Mouse (Mus musculus): Measurements from ENCODE around the gene Mitd1. TPM values are rescaled to one million over a fixed set of nuclear protein-coding genes. Genes with fewer than 3 reads are reported as not detected.

Gene Mitd1
- polyA plus RNA-seq, 1 experiment from 2014 or later, result 27.0 TPM

- no peaks in the 10 kb centered on the region for H3K36me3 ChIP-seq (ENCODE audit: control insufficient read depth, insufficient read depth, low read length)
- WGBS, result under 1% methylated on average over 86 of the region's 90 CpGs
- peaks cover 6% of the 10 kb centered on the region for H3K4me1 ChIP-seq (replicated peaks; ENCODE audit: control insufficient read depth, insufficient read depth, low read length)
- H3K27ac ChIP-seq (ENCODE audit: low read length), result peak overlapping the region; percentile 93
- H3K9me3 ChIP-seq (ENCODE audit: control insufficient read depth, low read length), result no peaks in the 10 kb centered on the region
- ATAC-seq (ENCODE audit: low read depth), result peak; percentile 97
- H3K4me2 ChIP-seq (ENCODE audit: low read depth, low read length), result peak overlapping the region; percentile 90
- H3K27me3 ChIP-seq (ENCODE audit: control insufficient read depth, insufficient read depth, low read depth, low read length), result peaks cover 2% of the 10 kb centered on the region; the same call in 1 of the 2 replicates
- peak overlapping the region; percentile 84 for H3K9ac ChIP-seq (ENCODE audit: low read length)
- peak overlapping the region; percentile 81 for H3K4me3 ChIP-seq (ENCODE audit: low read length)
Observed at GRCm38 (mm10) chr1:37864511-37865400, 25.5 kb downstream of the Mitd1 start.

GRCm38 (mm10) chr1:37850696-37851095 lies 39.5 kb downstream of the Mitd1 start:
- Histone ChIP-seq H3K27me3 (ENCODE audit: control insufficient read depth, insufficient read depth, low read depth, low read length) (no peaks in the 10 kb centered on the region), H3K9me3 (ENCODE audit: control insufficient read depth, low read length) (no peaks in the 10 kb centered on the region), H3K4me2 (ENCODE audit: low read depth, low read length) (no peak overlapping the region), H3K27ac (ENCODE audit: low read length) (no peak overlapping the region), H3K36me3 (ENCODE audit: control insufficient read depth, insufficient read depth, low read length) (no peaks in the 10 kb centered on the region), H3K4me3 (ENCODE audit: low read length) (no peak overlapping the region), H3K4me1 (replicated peaks; ENCODE audit: control insufficient read depth, insufficient read depth, low read length) (no peaks in the 10 kb centered on the region), H3K9ac (ENCODE audit: low read length) (no peak overlapping the region)
- 20% methylated on average over 2 of the region's 2 CpGs for whole genome bisulfite sequencing
- ATAC-seq (ENCODE audit: low read depth), result no peak

- 74% methylated on average over 8 of the region's 8 CpGs for WGBS
- no peaks in the 10 kb centered on the region for H3K27me3 ChIP-seq (ENCODE audit: control insufficient read depth, insufficient read depth, low read depth, low read length)
- H3K9me3 ChIP-seq (ENCODE audit: control insufficient read depth, low read length), result no peaks in the 10 kb centered on the region
- no peak for ATAC-seq (ENCODE audit: low read depth)
- H3K4me3 ChIP-seq (ENCODE audit: low read length), result no peak overlapping the region
- no peak overlapping the region for H3K27ac ChIP-seq (ENCODE audit: low read length)
- no peak overlapping the region for H3K9ac ChIP-seq (ENCODE audit: low read length)
- no peaks in the 10 kb centered on the region for H3K36me3 ChIP-seq (ENCODE audit: control insufficient read depth, insufficient read depth, low read length)
- no peak overlapping the region for H3K4me2 ChIP-seq (ENCODE audit: low read depth, low read length)
- H3K4me1 ChIP-seq (replicated peaks; ENCODE audit: control insufficient read depth, insufficient read depth, low read length), result no peaks in the 10 kb centered on the region
Observed at GRCm38 (mm10) chr1:37846878-37847277, 43.3 kb downstream of the Mitd1 start.

GRCm38 (mm10) chr1:37831681-37832080 lies 58.5 kb downstream of the Mitd1 start:
- WGBS, result 45% methylated on average over 2 of the region's 2 CpGs
- H3K27me3 ChIP-seq (ENCODE audit: control insufficient read depth, insufficient read depth, low read depth, low read length), result no peaks in the 10 kb centered on the region
- no peak overlapping the region for H3K27ac ChIP-seq (ENCODE audit: low read length)
- H3K4me2 ChIP-seq (ENCODE audit: low read depth, low read length), result no peak overlapping the region
- 0 out of 2 replicates have a peak, but pooled peaks cover 4% of the 10 kb centered on the region for H3K36me3 ChIP-seq (ENCODE audit: control insufficient read depth, insufficient read depth, low read length)
- no peak overlapping the region for H3K9ac ChIP-seq (ENCODE audit: low read length)
- no peaks in the 10 kb centered on the region for H3K9me3 ChIP-seq (ENCODE audit: control insufficient read depth, low read length)
- no peak overlapping the region for H3K4me3 ChIP-seq (ENCODE audit: low read length)
- H3K4me1 ChIP-seq (replicated peaks; ENCODE audit: control insufficient read depth, insufficient read depth, low read length), result no peaks in the 10 kb centered on the region
- ATAC-seq (ENCODE audit: low read depth), result no peak

Other genes starting within 250 kb of the Mitd1 start
- 12.7 and 13.0 TPM in 2 replicates for gene 2010300C02Rik, start 170.3 kb downstream of the Mitd1 start, polyA plus RNA-seq (2015; fragmentation: Nextera tagmentation; extraction: Ambion mirVana)
- 8.2 and 9.5 TPM in 2 replicates for gene Tsga10, start 24.0 kb downstream of the Mitd1 start, polyA plus RNA-seq (2015; fragmentation: Nextera tagmentation; extraction: Ambion mirVana)
- 8.8 TPM in 2 replicates for gene Lipt1, start 18.7 kb downstream of the Mitd1 start, polyA plus RNA-seq (2015; fragmentation: Nextera tagmentation; extraction: Ambion mirVana)
- 214 and 222 TPM in 2 replicates for gene Mrpl30, start 66 bp upstream of the Mitd1 start, polyA plus RNA-seq (2015; fragmentation: Nextera tagmentation; extraction: Ambion mirVana)
- not detected in 2 replicates for gene Lyg2, start 26.1 kb upstream of the Mitd1 start, polyA plus RNA-seq (2015; fragmentation: Nextera tagmentation; extraction: Ambion mirVana)
- not detected in 2 replicates for gene Lyg1, start 67.3 kb upstream of the Mitd1 start, polyA plus RNA-seq (2015; fragmentation: Nextera tagmentation; extraction: Ambion mirVana)
- gene Txndc9, start 107.5 kb upstream of the Mitd1 start, polyA plus RNA-seq (2015; fragmentation: Nextera tagmentation; extraction: Ambion mirVana), result 142 TPM in 2 replicates
- gene Eif5b, start 107.6 kb upstream of the Mitd1 start, polyA plus RNA-seq (2015; fragmentation: Nextera tagmentation; extraction: Ambion mirVana), result 19.5 and 21.7 TPM in 2 replicates
- 20.6 and 21.3 TPM in 2 replicates for gene Rev1, start 239.4 kb upstream of the Mitd1 start, polyA plus RNA-seq (2015; fragmentation: Nextera tagmentation; extraction: Ambion mirVana)